Mouse (Mus musculus): ENCODE data around the gene Slc35b1.
"Not testable (repeated sequence)": the region's sequence is repeated elsewhere in the genome, so short reads cannot be mapped to it uniquely, and the experiment has no call there.

Slc35b1 gene

DNA sequence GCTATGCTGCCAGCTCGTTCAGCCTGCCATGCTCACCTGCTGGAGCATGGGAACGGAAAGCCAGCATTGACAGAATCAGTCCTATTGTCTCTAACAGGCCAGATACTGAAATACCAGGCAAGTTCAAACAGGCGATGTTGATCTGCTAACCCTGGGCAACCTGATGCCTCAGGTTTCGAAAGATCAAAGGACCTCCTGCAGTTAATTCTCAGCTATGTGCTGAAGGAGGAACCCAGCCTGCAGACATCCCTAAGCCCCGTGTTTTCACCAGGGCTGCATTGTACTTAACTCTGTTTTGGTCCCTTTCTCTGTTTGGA lies 9.0 kb downstream of the Slc35b1 start:
- peak; percentile 38 for DNase-seq (ENCODE audit: low read depth, low spot score)

DNA sequence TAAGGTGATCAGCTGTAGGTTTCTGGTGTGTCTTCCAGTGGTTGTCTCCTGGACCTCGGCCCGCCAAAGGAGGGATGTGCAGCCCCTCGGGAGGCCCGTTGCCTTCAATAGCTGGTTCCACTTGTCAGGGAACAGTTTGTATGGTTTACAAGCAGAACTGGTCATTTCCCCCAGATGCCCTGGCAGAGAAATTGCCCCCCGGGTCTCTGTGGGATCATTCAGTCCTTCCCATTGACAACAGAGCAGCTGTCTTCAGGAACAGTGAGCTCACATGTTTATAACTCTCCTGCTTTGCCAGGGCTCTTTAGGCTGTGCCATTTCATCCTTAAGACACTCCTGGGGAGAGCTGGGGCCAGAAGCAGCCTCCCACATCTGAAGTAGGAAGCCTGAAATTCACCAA lies 9.6 kb downstream of the Slc35b1 start:
- DNase-seq (ENCODE audit: low read depth, low spot score) = no peak

DNA sequence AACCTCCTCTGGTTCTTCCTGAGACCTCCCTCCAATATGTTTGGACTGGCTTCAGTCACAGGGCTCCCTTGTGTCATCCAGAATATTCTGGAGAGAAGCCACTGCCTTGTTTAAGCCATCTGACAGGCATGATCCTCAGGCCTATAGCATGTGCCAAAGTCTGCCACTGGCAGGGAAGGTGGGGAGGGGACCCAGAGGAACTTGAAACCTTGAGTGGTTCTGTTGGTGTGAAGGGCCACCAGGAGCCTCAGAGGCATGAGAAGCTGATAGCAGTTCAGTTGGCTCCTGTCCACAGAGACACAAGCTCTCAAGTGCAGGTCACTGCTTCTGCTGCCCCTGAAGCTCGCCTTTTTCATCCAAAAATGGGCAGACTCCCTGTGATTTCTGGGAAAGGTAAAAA lies 12.1 kb downstream of the Slc35b1 start:
- no peak for DNase-seq (ENCODE audit: low read depth, low spot score)

DNA sequence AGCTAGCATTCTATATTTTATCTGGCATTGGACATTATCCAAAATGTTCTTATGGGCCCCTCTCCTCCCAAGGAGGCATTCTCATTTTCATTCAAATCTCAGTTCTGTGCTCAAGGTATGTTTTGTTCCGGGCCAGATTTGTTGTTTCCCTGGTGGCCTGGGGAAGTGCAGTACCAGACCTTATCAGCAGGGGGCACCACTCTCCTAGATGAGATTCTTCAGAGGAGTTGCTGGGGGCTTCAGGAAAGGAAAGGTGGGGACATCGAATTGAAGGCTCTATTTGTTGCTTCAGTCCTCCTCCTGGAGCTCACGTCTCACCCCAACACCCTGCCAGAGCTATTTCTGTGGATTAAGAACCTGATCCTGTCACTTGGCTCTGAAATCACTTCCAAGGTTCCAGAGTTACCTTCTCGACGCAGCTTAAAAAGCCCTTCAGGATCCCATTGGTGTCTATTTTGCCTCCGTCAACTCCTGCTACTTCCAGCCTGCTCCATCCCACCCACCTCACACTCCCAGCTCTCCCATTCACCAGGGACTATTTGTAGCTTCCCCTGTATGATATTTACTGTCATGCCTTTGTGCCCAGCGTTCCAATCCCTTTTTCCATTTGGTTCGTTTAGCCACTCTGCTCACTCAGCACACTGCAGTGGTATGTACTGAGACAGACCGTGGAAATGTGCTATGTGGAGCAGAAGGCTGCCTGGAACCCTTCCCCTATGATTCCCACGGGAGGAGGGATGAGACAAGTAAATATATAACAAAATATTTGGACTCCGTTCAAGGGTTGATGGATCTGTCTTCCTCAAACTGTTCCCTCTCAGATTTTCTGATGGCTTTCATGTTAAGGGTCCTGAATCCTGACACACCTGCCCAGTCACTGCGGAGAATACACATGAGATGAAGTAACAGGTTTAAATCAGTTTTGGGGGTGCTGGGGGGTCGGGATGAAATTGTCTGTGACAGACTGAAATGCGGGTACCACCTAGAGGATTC lies 13.6 kb downstream of the Slc35b1 start:
- peak; percentile 76 for DNase-seq (ENCODE audit: low read depth, low spot score)

DNA sequence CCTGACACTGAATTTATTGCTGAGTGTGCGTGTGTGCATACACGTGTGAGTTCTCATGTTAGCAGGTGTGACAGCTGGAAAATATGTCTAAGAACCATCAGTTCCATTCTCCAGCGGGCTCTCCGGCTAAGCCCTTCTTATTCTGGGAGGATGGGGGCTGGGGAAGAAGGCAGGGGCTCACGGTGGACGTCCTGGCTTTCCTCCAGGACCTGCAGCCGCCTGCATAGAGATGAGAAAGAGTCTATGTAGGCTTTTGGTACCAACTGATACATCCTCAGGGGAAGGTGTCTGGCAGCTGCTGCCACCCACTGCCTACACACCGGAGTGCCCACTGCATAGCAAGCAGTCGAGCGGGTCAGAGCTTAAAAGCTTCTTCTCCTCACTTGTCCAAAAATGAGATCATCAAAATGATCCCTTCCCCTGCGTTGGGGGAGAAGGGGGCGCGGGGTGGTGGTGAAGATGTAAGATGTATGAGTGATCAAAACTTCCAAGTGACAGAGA lies 15.1 kb downstream of the Slc35b1 start:
- no peak for DNase-seq (ENCODE audit: low read depth, low spot score)

DNA sequence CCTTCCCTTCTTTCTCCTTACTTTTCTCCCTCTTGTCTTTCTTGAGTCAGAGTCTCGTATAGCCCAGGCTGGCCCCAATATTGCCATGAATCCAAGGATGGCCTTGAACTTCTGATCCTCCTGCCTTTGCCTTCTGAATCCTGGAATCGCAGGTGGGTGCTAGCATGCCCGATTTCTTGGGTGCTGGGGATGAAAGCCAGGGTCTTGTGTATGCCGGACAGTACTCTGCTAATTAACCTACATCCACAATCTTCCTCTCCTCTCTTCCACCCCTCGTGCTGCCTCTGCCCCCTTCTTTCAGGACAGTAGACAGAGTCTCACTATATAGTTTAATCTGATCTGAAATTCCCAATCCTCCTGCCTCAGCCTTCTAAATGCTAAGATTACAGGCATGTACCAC lies 17.1 kb downstream of the Slc35b1 start:
- DNase-seq (ENCODE audit: low read depth, low spot score) = no peak

DNA sequence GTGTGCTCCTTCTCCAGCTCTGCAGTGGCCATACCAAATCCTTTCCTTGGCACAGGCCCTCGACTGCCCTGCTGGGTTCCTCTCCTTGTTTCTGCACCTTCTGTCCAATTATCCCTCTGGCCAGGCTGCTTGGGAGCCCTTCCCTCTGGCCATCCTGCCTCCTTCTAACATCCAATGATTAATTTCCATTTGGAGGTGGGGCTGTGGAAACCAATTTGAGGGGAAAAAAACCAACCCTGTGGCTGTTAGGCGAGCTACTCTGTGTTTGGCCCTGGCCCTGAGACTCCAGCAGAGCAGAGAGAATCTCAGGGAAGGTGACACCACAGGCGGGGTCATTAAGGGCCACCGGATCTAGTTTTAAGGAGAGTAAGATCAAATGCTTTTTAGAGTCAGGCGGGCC lies 17.7 kb downstream of the Slc35b1 start:
- DNase-seq (ENCODE audit: low read depth, low spot score) = peak; percentile 34

DNA sequence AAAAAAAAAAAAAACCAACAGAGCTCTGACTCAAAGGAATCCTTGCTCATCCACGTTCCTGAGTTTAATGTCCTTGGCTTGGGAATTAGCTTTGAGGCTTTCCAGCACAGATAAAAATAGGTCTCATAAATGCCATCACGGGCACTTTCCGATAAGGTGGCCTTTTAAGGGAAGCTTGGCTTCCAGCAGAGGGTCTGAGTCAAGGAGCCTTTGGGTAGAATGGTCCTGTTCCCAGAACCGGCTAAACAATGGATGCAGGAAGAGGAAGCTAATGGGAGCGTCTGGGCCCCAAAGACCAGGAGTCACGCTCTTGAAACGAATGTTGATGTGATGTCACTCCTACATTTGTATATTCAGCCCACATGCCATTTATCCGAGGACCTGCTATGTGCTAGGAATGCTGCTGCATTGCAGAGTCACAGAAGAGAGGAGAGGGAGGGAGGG lies 18.2 kb downstream of the Slc35b1 start:
- DNase-seq (ENCODE audit: low read depth, low spot score) = peak; percentile 47

DNA sequence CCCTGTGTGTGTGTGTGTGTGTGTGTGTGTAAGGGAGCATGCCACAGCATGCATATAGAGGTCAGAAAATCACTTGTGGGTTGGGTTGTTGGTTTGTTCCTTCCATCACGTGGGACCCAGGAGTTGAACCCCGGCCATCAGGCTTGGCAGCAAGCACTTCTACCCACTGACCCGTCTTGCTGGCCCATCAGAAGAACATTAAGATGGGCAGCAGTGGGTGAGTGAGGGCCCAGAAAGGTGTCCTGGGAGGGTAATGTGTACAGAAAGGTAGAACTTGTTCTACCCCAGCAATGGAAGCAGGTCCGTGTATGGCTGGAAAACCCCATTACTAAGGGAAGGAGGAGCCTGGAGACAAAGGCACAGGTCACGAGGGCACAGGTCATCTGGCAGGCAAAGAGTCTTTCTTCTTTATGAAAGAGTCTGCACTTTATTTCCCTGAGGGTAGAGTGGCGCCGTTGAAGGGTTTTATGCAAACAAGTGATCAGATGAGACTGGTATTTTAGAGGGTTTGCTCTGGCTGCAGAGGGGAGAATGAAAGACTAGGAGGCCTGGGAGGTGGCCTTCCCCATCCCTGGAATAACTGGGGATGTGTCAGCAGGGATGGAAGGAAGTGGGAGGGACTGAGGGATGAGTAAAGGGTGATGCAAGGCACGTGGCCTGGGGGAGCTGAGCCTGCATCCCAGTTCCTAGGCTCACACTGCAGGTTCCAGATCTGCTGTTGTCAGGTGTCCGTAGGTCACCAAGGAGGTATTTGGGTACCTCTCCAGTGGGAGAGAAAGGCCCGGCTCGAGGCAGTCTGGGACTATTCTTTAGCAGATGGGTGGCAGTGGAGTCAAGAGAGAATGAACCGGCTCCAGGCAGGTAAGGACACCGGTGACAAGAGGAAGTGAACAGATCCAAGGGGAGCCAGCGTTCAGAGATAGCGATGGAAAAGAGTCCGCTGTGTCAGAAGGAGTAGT lies 19.2 kb downstream of the Slc35b1 start:
- peak; percentile 65 for DNase-seq (ENCODE audit: low read depth, low spot score)

DNA sequence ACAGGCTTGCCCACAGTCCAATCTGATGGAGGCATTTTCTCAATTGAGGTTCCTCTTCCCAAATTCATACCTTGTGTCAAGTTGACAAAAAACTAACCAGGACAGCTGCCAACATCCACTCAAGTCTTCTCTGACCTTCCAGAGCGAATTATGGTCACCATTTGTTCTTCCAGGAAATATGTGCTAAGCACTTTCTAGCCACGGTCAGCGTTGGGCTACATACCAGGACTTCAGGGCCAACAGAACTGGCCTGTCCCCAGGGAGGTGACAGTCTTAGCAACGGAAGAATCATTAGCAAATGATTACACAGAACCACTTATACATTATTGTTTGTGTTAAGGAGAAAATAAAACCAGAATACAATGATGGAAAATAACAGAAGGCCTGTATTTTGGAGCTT lies 21.3 kb downstream of the Slc35b1 start:
- DNase-seq (ENCODE audit: low read depth, low spot score) = no peak

DNA sequence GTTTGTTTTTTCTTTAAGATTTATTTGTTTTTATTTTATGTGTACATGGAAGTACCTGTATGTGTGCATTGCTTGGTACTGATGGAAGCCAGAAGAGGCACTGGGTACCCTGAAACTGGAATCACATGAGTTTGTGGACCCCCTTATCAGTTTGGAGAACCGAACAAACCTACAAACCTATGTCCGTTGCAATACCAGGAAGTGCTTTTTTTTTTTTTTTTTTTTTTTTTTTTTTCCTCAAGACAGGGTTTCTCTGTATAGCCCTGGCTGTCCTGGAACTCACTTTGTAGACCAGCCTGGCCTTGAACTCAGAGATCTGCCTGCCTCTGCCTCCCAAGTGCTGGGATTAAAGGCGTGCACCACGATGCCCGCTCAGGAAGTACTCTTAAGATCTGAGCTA lies 21.9 kb downstream of the Slc35b1 start:
- DNase-seq (ENCODE audit: low read depth, low spot score) = not testable (repeated sequence)

DNA sequence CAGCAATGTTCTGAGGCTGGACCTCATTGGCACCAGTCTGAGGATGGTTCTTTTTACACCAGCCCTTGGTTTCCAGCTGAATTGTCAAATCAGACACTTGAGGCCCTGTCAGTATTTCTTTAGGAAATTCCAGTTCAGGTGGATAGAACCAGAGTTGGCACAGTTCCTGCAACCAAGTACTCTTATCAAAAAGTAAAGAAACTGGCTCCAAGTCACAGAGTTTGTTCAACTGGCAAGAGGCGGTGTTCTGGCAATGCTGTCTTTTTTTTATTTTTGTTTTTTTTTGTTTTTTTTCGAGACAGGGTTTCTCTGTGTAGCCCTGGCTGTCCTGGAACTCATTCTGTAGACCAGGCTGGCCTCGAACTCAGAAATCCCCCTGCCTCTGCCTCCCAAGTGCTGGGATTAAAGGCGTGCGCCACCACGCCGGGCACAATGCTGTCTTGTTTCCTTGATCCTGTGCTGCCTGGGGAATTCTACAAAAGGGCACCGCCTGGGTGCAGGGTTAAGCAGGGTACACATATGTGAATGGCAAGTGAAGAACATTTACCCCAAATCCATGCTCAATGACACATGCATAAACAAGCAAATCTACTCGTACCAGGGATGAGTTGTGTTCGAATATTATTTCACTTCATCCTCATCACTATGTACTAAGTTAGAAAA lies 25.1 kb downstream of the Slc35b1 start:
- no peak for DNase-seq (ENCODE audit: low read depth, low spot score)

DNA sequence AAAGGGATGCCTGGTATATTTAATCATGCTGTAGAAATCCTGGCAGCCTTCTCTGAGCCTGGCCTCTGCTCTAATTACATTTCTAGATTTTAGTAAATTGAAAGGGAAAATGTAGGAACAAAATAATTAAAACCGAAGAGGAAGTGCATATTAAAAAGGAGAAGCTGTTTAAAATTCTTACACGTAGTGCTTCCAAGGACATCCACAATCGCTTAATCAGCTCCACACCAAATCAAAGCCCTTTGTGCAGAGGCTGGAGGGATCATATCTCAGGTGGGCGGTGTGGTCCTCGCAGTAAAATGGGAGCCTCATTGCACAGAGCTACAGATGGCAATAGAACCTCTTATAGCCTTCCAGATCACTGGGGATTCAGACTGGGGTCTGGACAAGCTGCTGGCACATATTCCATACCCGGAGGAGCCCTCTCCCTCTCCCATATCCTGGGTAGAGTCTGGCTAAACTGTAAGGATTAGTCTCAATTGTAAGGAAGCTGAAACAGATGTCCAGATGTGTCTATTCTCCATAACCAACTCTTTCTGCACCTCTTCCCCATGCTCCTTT lies 27.0 kb downstream of the Slc35b1 start:
- no peak for DNase-seq (ENCODE audit: low read depth, low spot score)

DNA sequence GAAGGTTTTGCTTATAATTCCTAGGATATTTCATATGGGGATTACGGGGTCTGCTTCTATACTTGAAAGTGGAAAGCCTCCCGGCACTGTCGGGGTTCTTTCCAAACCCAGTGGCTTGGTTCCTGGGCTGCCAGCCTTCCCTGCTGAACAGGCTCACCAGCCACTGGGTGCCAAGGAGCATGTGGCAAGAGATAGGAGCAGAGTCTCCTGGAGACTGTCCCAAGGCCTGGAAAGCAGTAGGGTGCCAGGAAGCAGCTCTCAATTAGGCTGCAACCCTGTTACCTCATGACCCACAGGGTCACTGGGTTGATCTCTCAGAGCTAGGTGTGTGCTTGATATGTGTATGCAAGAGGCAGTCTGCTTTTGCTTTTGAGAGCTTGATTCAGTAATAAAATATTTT lies 28.1 kb downstream of the Slc35b1 start:
- no peak for DNase-seq (ENCODE audit: low read depth, low spot score)

DNA sequence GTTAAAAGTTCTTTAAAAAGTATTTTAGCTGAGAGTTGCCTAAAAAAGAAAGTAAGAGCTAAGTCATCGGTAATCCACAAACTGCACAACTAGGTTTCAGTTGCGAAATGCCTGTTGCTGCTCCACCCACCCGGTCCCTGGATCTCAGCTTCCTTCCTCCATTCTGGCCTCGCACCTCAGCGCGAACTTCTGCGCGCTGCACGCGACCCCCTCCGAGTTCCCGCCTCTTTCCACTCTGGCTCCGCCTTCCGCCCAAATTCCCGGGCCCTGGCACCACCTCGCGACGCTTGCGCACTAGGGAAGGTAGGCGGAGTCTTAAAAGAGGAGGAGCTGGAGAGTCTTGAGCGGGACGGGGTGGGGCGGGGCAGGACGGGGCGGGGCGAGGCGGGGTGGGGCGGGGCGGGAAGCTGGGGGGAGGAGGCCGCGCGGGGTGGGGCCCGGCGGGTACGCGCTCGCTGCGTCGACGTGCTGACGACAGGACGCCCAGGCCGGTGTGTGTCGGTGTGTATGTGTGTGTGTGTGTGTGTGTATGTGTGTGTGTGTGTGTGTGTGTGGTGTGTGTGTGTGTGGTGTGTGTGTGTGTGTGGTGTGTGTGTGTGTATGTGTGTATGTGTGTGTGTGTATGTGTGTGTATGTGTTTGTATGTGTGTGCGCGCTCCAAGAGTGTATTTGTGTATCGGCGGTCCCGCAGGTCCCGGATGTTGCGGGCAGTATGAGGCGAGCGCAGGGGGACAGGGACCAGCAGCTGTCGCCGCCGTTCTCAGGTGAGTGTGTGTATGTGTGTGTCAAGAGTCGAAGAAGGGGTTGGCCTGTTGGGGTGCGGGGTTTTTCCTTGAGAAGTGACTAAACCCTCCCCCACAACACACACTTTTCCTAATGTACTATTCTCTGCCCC lies 29.4 kb downstream of the Slc35b1 start, which contains the start of gene Spop:
Spop (plus strand) TSS at position 440 of the 895 bp plus-strand sequence.
- DNase-seq (ENCODE audit: low read depth, low spot score) = peak; percentile 96

DNA sequence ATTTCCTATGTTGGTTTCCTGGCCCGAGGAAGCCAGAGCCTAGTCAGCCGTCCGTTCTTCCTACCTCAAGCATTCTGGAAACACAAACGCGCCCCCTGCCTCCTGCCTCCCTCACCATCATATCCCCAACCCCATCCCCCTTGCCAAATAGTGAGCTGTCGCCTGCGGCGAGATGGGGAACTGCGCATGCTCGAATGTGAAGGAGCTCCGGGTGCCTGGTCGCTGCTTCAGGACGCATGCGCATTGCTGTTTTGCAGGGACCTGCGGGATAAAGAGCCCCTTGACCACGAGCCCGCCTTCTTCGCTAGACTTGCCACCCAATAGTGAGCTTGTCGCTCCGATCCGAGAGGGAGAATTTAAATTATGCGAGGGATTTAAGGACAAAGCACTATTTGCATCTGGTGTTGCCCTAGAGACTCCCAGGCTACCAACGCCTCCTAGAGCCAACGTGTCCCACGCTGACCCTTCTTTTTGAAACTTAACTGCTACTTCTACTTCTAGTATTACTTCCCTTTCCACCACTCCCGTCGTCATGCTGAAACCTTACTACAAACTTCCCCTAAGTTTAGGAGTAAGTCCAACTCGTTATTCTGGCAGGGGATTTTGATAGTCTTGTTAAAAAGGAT lies 30.2 kb downstream of the Slc35b1 start:
- peak; percentile 99 for DNase-seq (ENCODE audit: low read depth, low spot score)

DNA sequence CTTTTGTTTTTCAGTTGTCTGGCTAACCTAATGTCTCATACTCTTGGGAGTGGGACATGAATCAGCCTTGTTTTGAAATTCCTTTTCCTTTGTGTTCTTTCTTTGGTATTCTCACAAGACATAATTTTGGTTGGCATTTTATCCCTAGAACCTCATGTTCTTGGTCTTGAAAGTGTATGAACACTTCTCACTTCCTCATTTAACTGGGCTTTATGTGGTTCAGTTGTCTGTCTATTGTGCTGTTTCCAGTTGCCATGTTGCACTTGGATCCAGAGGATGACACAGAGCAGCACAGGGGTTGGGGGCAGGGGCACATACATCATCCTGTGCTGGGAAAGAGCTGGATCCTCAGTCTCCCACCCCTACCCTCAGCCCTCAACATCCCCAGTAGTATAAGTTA lies 31.4 kb downstream of the Slc35b1 start:
- no peak for DNase-seq (ENCODE audit: low read depth, low spot score)

DNA sequence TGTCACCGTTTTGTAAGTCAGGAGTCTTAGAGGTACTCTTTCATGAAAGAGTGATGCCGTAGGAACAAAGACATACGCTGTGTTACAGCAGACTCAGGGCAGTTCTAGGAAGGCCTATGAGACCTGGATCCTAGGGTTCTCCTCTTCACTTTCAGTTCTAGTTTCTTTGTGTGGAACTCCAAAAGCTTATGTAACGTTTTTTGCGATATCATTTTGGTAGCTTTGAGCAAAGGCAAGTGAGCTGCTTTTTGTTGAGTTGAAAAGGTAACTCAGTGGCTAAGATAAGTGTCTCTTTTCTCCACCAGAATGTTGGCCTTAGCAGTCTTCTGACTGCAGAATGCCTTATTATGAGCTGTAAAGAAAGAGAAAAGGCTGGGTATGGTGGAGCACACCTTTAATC lies 32.8 kb downstream of the Slc35b1 start:
- DNase-seq (ENCODE audit: low read depth, low spot score) = no peak

DNA sequence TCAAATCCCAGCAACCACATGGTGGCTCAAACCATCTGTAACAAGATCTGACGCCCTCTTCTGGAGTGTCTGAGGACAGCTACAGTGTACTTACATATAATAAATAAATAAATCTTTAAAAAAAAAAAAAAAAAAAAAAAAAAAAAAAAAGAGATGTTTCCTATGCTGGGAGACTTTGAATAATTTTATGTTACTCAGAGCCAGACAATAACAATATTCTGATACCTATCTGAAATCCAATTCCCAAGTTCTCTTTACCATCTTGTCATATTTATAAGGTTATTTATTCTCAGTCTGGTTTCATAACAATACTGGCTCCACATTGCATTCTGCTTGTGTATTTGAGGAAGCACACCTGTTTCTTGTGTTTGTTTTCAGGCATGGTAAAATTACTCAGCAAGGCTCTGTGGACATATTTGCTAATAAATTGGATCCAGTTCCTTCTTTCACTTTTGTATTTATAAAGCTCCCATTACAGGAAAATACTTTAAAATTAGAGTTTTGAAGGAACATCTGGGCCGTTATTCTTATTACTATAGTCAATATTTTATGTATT lies 36.5 kb downstream of the Slc35b1 start:
- no peak for DNase-seq (ENCODE audit: low read depth, low spot score)

Measured in ZHBTc4 (cell line).